Mouse (Mus musculus) embryonic fibroblast, embryonic 13.5 days (primary cell): ENCODE results near the gene Gm20388.

Source experiments
- CTCF ChIP-seq: IDR thresholded peaks from 2 replicates; pipeline ENCODE4 v1.5.1; 2011; ENCODE audit warnings: mild to moderate bottlenecking, control low read depth, low read length, moderate library complexity, borderline replicate concordance; ENCODE audit not compliant: insufficient read depth
- POLR2A ChIP-seq: IDR thresholded peaks from 2 replicates; pipeline ENCODE4 v1.6.1; 2011; ENCODE audit warnings: low read depth, mild to moderate bottlenecking, control low read depth, low read length, moderate library complexity

- TF ChIP-seq CTCF (no peak), POLR2A (no peak)
Measured at GRCm38 (mm10) chr8:122626896-122627295, 2716.3 kb downstream of the Gm20388 start.
